Mouse (Mus musculus) cerebellum, adult 2 months (tissue): ENCODE results near the gene Wnt16. TPM values are rescaled to one million over a fixed set of nuclear protein-coding genes. Genes with fewer than 3 reads are reported as not detected.

Experiments
- DNase-seq, 2 experiments: peaks; one replicate each; pipeline ENCODE4 v3.0.0; 2021
- H3K27ac ChIP-seq: fragments of 200-500 bp; 2 replicates; pipeline ENCODE4 v1.5.1; 2012; ENCODE audit warnings: low read length, control low read depth, inconsistent platforms; ENCODE audit not compliant: insufficient read depth
- H3K27me3 ChIP-seq: fragments of 200-500 bp; 2 replicates; pipeline ENCODE4 v1.6.1; 2012; ENCODE audit warnings: inconsistent platforms, mild to moderate bottlenecking, low read length, moderate library complexity; ENCODE audit not compliant: control insufficient read depth, insufficient read depth
- H3K4me1 ChIP-seq: fragments of 200-500 bp; 2 replicates; pipeline ENCODE4 v1.6.1; 2011; ENCODE audit warnings: low read length; ENCODE audit not compliant: control insufficient read depth, insufficient read depth
- H3K4me3 ChIP-seq: fragments of 200-500 bp; replicated peaks from 2 replicates; pipeline ENCODE3; 2011; ENCODE audit warnings: mild to moderate bottlenecking, low read depth, low read length, control low read depth; ENCODE audit not compliant: insufficient read depth
- CTCF ChIP-seq: fragments of 200-500 bp; IDR thresholded peaks from 2 replicates; pipeline ENCODE4 v1.5.1; 2011; ENCODE audit warnings: low read depth, mild to moderate bottlenecking, control low read depth, low read length, moderate library complexity, borderline replicate concordance; ENCODE audit not compliant: insufficient read depth
- POLR2A ChIP-seq: fragments of 200-500 bp; IDR thresholded peaks from 2 replicates; pipeline ENCODE4 v1.6.1; 2011; ENCODE audit warnings: low read length, control low read depth, borderline replicate concordance; ENCODE audit not compliant: insufficient read depth
- WGBS: fragments of 180-500 bp; shearing (Covaris S2); methylation state at CpG from one replicate; pipeline ENCODE4 v1.1.7; 2018; 5-methylcytosine and 5-hydroxymethylcytosine counted together
- polyA plus RNA-seq: library from polyadenylated mRNA; depleted of rRNA; stranded (reverse); fragments of >200 nt; gene quantifications from 2 replicates; pipeline ENCODE4 v1.2.3, GENCODE M21; 2012

Wnt16 gene
- polyA plus RNA-seq, 1 experiment: 0.80 TPM

DNA sequence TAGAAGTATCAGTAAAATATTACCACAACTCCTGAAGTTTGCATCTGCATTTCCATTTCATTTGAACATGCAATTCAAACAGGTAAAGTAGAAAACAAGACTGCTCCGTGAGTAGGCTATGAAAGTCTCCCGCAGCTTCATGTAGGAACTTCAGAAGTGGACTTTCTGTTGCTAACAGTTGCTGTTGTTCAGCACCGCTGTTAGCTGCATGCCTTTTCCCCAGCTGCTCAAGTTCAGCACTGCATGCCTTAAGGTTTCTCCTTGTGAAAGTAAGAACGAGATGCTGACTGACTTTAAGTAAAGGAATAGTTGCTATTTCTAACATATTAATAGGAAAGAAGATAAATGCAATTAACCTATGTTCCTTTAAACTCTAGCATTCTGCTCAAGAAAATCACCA, 4.0 kb downstream of the Wnt16 start:
- Histone ChIP-seq H3K4me1 (no peaks in the 10 kb centered on the region; the same call in 1 of the 2 replicates), H3K4me3 (no peak overlapping the region), H3K27ac (no peak overlapping the region), H3K27me3 (peaks cover 4% of the 10 kb centered on the region; the same call in 1 of the 2 replicates)
- DNase-seq: no peak
- WGBS: 73% methylated on average over 4 of the region's 4 CpGs
- no peak for TF ChIP-seq POLR2A
- no peak for TF ChIP-seq CTCF

DNA sequence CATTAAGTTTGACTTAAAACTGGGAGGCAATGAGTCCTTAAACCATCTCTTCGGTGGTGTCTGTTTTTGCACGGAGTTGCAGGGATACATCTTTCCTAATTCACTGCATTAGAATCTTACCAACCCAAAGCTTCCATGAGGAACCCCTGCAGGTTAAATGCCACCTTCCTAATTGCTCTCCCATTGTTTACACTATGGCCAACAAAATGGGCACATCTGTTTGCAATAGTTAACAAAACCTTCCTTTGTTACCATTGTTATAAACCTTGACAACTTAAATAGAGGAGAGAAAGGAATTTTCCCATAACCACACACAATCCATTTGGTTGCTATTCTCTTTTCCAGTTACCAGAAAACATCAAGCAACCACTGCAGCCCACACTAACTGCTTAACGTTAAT, 5.9 kb downstream of the Wnt16 start:
- peaks cover 4% of the 10 kb centered on the region; the same call in 1 of the 2 replicates for H3K27me3 ChIP-seq
- WGBS: 61% methylated on average over 3 of the region's 3 CpGs

DNA sequence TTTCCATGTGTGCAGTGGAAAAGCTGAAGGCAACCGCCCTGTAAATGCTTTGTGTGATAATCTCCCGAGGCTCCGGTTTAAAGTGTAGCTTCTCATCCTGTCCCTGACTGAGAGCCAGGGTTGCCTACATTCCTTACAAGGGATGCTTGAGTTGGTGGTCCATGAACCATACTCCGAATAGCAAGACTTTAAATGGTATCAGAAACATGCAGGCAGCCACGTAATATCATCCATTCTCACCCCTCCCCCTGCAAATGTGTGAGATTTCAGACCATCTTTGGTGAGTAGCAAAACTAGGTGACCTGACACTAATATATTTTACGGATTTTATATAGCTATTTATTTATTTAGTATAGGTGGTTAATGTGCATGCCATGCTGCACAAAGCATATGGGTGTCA, 9.0 kb downstream of the Wnt16 start:
- no peaks in the 10 kb centered on the region for H3K27me3 ChIP-seq
- WGBS: 87% methylated on average over 6 of the region's 6 CpGs
- no peak for DNase-seq
- H3K4me3 ChIP-seq: no peak overlapping the region
- no peaks in the 10 kb centered on the region for H3K4me1 ChIP-seq
- H3K27ac ChIP-seq: no peak overlapping the region
- TF ChIP-seq CTCF (no peak), POLR2A (no peak)

More for the DNA sequence above, 5.9 kb downstream of the Wnt16 start:
- Histone ChIP-seq H3K4me1 (no peaks in the 10 kb centered on the region), H3K4me3 (no peak overlapping the region), H3K27ac (no peak overlapping the region)
- TF ChIP-seq POLR2A: no peak
- no peak for TF ChIP-seq CTCF
- no peak for DNase-seq

DNA sequence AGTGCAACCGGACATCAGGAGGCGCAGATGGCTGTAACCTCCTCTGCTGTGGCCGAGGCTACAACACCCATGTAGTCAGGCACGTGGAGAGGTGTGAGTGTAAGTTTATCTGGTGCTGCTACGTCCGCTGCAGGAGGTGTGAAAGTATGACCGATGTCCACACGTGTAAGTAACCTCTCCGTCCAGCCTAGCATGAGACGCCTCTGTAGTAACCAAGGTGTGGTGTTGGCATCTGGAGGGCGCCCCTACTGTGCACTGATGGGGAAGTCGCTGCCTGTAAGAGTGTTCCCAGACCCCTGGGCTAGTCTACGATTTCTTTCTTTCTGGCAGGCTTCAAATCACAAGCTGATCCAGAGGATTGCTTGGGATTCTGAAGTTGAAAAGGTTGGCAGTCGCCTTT, 10.0 kb downstream of the Wnt16 start:
- 64% methylated on average over 14 of the region's 14 CpGs for WGBS
- no peak for DNase-seq
- Histone ChIP-seq H3K4me3 (no peak overlapping the region), H3K4me1 (no peaks in the 10 kb centered on the region), H3K27ac (no peak overlapping the region), H3K27me3 (no peaks in the 10 kb centered on the region)
- TF ChIP-seq CTCF (no peak), POLR2A (no peak)

DNA sequence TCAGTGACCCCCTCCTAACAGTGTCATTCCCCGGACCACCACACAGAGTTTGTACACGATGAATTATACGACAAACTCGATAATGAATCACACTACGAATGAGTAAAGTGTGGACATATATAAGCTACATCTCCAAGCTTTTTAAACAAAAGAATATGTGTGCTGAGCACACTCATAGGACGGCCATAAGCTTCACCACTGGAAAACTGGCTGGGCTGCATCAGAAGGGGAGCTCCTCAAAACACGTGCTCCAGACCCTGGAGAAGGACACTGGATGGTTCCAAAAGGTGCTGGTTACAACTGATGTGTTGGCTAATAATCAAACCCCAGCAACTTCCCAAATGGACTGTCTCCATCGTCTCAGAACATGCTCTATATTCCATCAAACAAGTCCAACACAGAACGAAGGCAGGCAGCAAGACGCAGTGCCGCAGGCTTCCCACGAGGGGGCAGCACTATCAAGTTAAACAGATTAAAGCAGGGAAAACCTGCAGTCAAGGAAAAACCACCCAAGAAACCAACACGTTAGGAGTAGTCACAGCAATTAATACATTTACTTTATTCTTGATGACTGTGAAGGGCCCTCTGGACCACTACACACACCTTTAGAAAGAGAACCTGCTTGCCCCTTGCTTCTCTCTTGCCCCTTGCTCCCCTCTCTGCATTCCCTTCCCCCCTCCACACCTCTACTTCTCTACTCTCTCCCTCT, 37.5 kb downstream of the Wnt16 start:
- Histone ChIP-seq H3K27ac (no peak overlapping the region), H3K4me1 (no peaks in the 10 kb centered on the region), H3K27me3 (no peaks in the 10 kb centered on the region), H3K4me3 (no peak overlapping the region)
- peak; percentile 46 to 73 for DNase-seq
- peak; percentile 92 for TF ChIP-seq CTCF
- TF ChIP-seq POLR2A: no peak
- 53% methylated on average over 13 of the region's 13 CpGs for WGBS

GRCm38 (mm10) chr6:22326289-22326688, 38.3 kb downstream of the Wnt16 start:
- 82% methylated on average over 4 of the region's 4 CpGs for WGBS
- Histone ChIP-seq H3K4me3 (no peak overlapping the region), H3K27ac (no peak overlapping the region), H3K4me1 (no peaks in the 10 kb centered on the region), H3K27me3 (no peaks in the 10 kb centered on the region)
- no peak for TF ChIP-seq POLR2A
- TF ChIP-seq CTCF: no peak
- DNase-seq: no peak

DNA sequence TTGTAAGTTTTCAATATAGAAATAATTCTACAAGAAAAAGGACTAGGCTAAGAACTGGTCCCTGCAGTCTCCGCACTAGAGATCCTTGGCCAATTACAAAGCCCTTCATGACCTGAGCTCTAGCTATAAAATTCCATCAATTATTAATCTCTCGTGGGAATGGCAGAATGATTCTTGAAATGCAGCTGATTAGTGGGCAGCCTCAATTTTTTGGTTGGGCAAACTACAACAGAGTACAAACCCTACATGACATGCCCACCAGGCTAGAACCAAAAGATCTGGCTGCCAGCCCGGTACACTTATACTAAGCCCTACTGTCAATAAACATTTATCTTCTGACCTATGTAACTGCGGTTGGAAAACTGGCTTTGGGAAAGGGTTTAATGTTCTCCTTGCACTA, 39.1 kb downstream of the Wnt16 start:
- TF ChIP-seq CTCF: no peak
- no peak for TF ChIP-seq POLR2A
- 43% methylated on average over 4 of the region's 4 CpGs for WGBS
- no peak overlapping the region for H3K27ac ChIP-seq

GRCm38 (mm10) chr6:22327931-22328330, 39.9 kb downstream of the Wnt16 start:
- WGBS: 68% methylated on average over 8 of the region's 8 CpGs

More for the DNA sequence above, 39.1 kb downstream of the Wnt16 start:
- no peaks in the 10 kb centered on the region for H3K27me3 ChIP-seq
- no peak for DNase-seq
- no peak overlapping the region for H3K4me3 ChIP-seq
- H3K4me1 ChIP-seq: no peaks in the 10 kb centered on the region

More at GRCm38 (mm10) chr6:22327931-22328330, 39.9 kb downstream of the Wnt16 start:
- Histone ChIP-seq H3K27me3 (no peaks in the 10 kb centered on the region), H3K4me3 (no peak overlapping the region), H3K4me1 (no peaks in the 10 kb centered on the region), H3K27ac (no peak overlapping the region)
- TF ChIP-seq CTCF (no peak), POLR2A (no peak)
- DNase-seq: no peak
